ENCODE assay signal across 7 mouse cellular contexts in genomic region chr17:25221821-25222503, GRCm38 (mm10). TPM values are rescaled to one million over a fixed set of nuclear protein-coding genes. Genes with fewer than 3 reads are reported as not detected.
DNase-seq lines count a peak whose midpoint lies in the region; ATAC-seq and TF ChIP-seq lines count a peak whose summit lies in the region.

No protein-coding gene starts in this region.

- peaks cover 33% of the 10 kb centered on the region for H3K79me2 ChIP-seq in MEL (ENCODE audit: control insufficient read depth, insufficient read depth, low read length, poor library complexity)

- WGBS in embryonic facial prominence, embryonic 14.5 days, result 4% methylated on average over 12 of the region's 30 CpGs
- WGBS in hindbrain, embryonic 13.5 days, result 1% methylated on average over 25 of the region's 30 CpGs
- 5% methylated on average over 17 of the region's 30 CpGs for WGBS in spleen, adult 2 months

- TF ChIP-seq POLR2A in MEL (IDR thresholded peaks at IDR 0.05; ENCODE audit: control insufficient read depth in 1 of 2, insufficient read depth in 1 of 2, low read depth in 1 of 2, low read length in 2 of 2, poor library complexity in 1 of 2), result peak; percentile 58 to 75; a peak in 3 of 4 replicates
- TF ChIP-seq POLR2A in spleen, adult 2 months (IDR thresholded peaks at IDR 0.05; ENCODE audit: low read depth, low read length), result no peak; the same call in 1 of the 2 replicates

- peaks cover 1 to 27% of the 10 kb centered on the region in 2 experiments; a peak in 3 of 4 replicates for H3K36me3 ChIP-seq in MEL (ENCODE audit: control insufficient read depth in 1 of 2, insufficient read depth in 2 of 2, low read length in 2 of 2)
- peaks cover 46% of the 10 kb centered on the region for H3K36me3 ChIP-seq in embryonic facial prominence, embryonic 14.5 days (ENCODE audit: control insufficient read depth, insufficient read depth, low read length)
- H3K36me3 ChIP-seq in hindbrain, embryonic 13.5 days, result peaks cover 45% of the 10 kb centered on the region
- peaks cover 7% of the 10 kb centered on the region; the same call in 1 of the 2 replicates for H3K36me3 ChIP-seq in spleen, adult 2 months (ENCODE audit: control insufficient read depth, insufficient read depth, low read length)

- H3K27me3 ChIP-seq in MEL (ENCODE audit: control insufficient read depth in 1 of 2, insufficient read depth in 2 of 2, low read length in 2 of 2), result no peaks in the 10 kb centered on the region
- no peaks in the 10 kb centered on the region for H3K27me3 ChIP-seq in embryonic facial prominence, embryonic 14.5 days (replicated peaks; ENCODE audit: control insufficient read depth, insufficient read depth, low read length)
- 0 out of 2 replicates have a peak, but pooled peaks cover 4% of the 10 kb centered on the region for H3K27me3 ChIP-seq in hindbrain, embryonic 13.5 days
- no peaks in the 10 kb centered on the region for H3K27me3 ChIP-seq in spleen, adult 2 months (ENCODE audit: control insufficient read depth, insufficient read depth, low read length)

- TF ChIP-seq EP300 in MEL (IDR thresholded peaks at IDR 0.05; ENCODE audit: low read depth in 1 of 2, low read length in 2 of 2), result no peak; a peak in 1 of 4 replicates

- peak overlapping the region; percentile 75 for H3K27ac ChIP-seq in MEL (ENCODE audit: control insufficient read depth, low read depth, low read length)
- 0 out of 2 replicates have a peak overlapping the region, but pooled peaks have one; percentile 21 for H3K27ac ChIP-seq in embryonic facial prominence, embryonic 14.5 days (replicated peaks; ENCODE audit: low read depth, low read length)
- peak overlapping the region; percentile 77 for H3K27ac ChIP-seq in hindbrain, embryonic 13.5 days
- no peak overlapping the region for H3K27ac ChIP-seq in spleen, adult 2 months (ENCODE audit: insufficient read depth, low read length)

- ATAC-seq in embryonic facial prominence, embryonic 14.5 days (ENCODE audit: low read depth), result peak; percentile 91
- peak; percentile 82 for ATAC-seq in hindbrain, embryonic 13.5 days (ENCODE audit: low FRiP score)
- peak; percentile 58 for ATAC-seq in megakaryocyte progenitor cell, adult 5-6 weeks (replicated peaks; ENCODE audit: poor library complexity)

- H3K9me3 ChIP-seq in MEL (replicated peaks; ENCODE audit: insufficient read depth, low read length), result no peaks in the 10 kb centered on the region
- H3K9me3 ChIP-seq in embryonic facial prominence, embryonic 14.5 days (ENCODE audit: control insufficient read depth, low read length), result no peaks in the 10 kb centered on the region
- no peaks in the 10 kb centered on the region for H3K9me3 ChIP-seq in hindbrain, embryonic 13.5 days

- TF ChIP-seq RAD21 in MEL (IDR thresholded peaks at IDR 0.05; ENCODE audit: low read depth, low read length), result no peak

- peak; percentile 82 for DNase-seq in MEL (ENCODE audit: low read depth, low spot score)
- DNase-seq in adrenal gland, postnatal 4 days (ENCODE audit: low spot score in 2 of 2), result peak; percentile 26 to 40
- DNase-seq in embryonic facial prominence, embryonic 14.5 days (ENCODE audit: low spot score), result peak; percentile 63
- DNase-seq in left cerebral cortex, postnatal 14 days (ENCODE audit: low spot score in 2 of 2), result peak; percentile 60 to 67
- DNase-seq in spleen, adult 2 months (ENCODE audit: low read depth in 1 of 2, low spot score in 2 of 2), result peak in 1 of 2 experiments; percentile 40

- TF ChIP-seq CTCF in MEL (IDR thresholded peaks at IDR 0.05 in 2 of 3, conservative IDR thresholded peaks at IDR 0.05 in 1 of 3; ENCODE audit: control insufficient read depth in 1 of 3, insufficient read depth in 1 of 3, low read depth in 2 of 3, low read length in 3 of 3, poor library complexity in 1 of 3, severe bottlenecking in 1 of 3), result no peak
- no peak for TF ChIP-seq CTCF in spleen, adult 2 months (IDR thresholded peaks at IDR 0.05; ENCODE audit: extremely low read depth, insufficient read depth, insufficient read length, insufficient replicate concordance)

- peak overlapping the region; percentile 36 to 78 for H3K4me3 ChIP-seq in MEL (ENCODE audit: control insufficient read depth in 1 of 2, insufficient read depth in 1 of 2, low read depth in 2 of 2, low read length in 2 of 2)
- H3K4me3 ChIP-seq in embryonic facial prominence, embryonic 14.5 days (ENCODE audit: low read depth, low read length), result peak overlapping the region; percentile 39
- peak overlapping the region; percentile 43 for H3K4me3 ChIP-seq in hindbrain, embryonic 13.5 days
- peak overlapping the region; percentile 36 for H3K4me3 ChIP-seq in spleen, adult 2 months (ENCODE audit: extremely low read depth, insufficient read depth, insufficient read length)

- H3K9ac ChIP-seq in MEL (ENCODE audit: control insufficient read depth, low read depth, low read length, poor library complexity, severe bottlenecking), result peak overlapping the region; percentile 63
- peak overlapping the region; percentile 60 for H3K9ac ChIP-seq in embryonic facial prominence, embryonic 14.5 days (ENCODE audit: low read depth, low read length)
- peak overlapping the region; percentile 71 for H3K9ac ChIP-seq in hindbrain, embryonic 13.5 days

- peaks cover 7 to 42% of the 10 kb centered on the region in 2 experiments for H3K4me1 ChIP-seq in MEL (ENCODE audit: control insufficient read depth in 1 of 2, insufficient read depth in 2 of 2, low read length in 2 of 2)
- H3K4me1 ChIP-seq in embryonic facial prominence, embryonic 14.5 days (ENCODE audit: control insufficient read depth, insufficient read depth, low read length), result peaks cover 10% of the 10 kb centered on the region
- H3K4me1 ChIP-seq in hindbrain, embryonic 13.5 days (replicated peaks), result peaks cover 18% of the 10 kb centered on the region
- H3K4me1 ChIP-seq in spleen, adult 2 months (ENCODE audit: control insufficient read depth, insufficient read depth, insufficient read length), result peaks cover 34% of the 10 kb centered on the region

- H3K4me2 ChIP-seq in embryonic facial prominence, embryonic 14.5 days (ENCODE audit: low read depth, low read length), result peak overlapping the region; percentile 78
- H3K4me2 ChIP-seq in hindbrain, embryonic 13.5 days, result peak overlapping the region; percentile 66

- intact Hi-C loops in left cerebral cortex, postnatal 14 days (cut with DNase I), result no loop called here

RNA-seq across cellular contexts. Expression of gene Gnptg, which starts 18.0 kb away (rescaled TPM):
- total RNA-seq in MEL (2012; rRNA removed), result 7.7 and 8.7 TPM in 2 replicates
- 10 to 100 TPM in 1 of 2 experiments, not detected in 1; 10.8 TPM for polyA plus RNA-seq in MEL (2012; ENCODE audit: insufficient read depth in 1 of 2, insufficient read length in 2 of 2, low read depth in 1 of 2, low replicate concordance in 2 of 2, missing spikeins in 1 of 2)
- 10 to 100 TPM; 39.0 to 40.6 TPM for total RNA-seq in adrenal gland, postnatal 4 days (2021)
- polyA plus RNA-seq in embryonic facial prominence, embryonic 14.5 days (2014; fragmentation: Nextera tagmentation; extraction: Ambion mirVana), result 32.4 and 34.9 TPM in 2 replicates
- polyA plus RNA-seq in hindbrain, embryonic 13.5 days (2015; fragmentation: Nextera tagmentation; extraction: Ambion mirVana), result 91.6 and 94.0 TPM in 2 replicates
- total RNA-seq in left cerebral cortex, postnatal 14 days (2021), result 10 to 100 TPM; 72.2 to 73.5 TPM
- 24.3 and 24.4 TPM in 2 replicates for total RNA-seq in megakaryocyte progenitor cell, adult 5-6 weeks (2015)
- 17.2 and 20.8 TPM in 2 replicates for total RNA-seq in megakaryocyte progenitor cell, adult 5-6 weeks (2017)
- 22.4 and 25.6 TPM in 2 replicates for polyA plus RNA-seq in spleen, adult 2 months (2012; rRNA removed)

RNA-seq across cellular contexts. Expression of gene Tsr3, which starts 18.0 kb away (rescaled TPM):
- total RNA-seq in MEL (2012; rRNA removed), result 35.2 and 37.4 TPM in 2 replicates
- polyA plus RNA-seq in MEL (2012; ENCODE audit: insufficient read depth in 1 of 2, insufficient read length in 2 of 2, low read depth in 1 of 2, low replicate concordance in 2 of 2, missing spikeins in 1 of 2), result 10 to 100 TPM in 1 of 2 experiments, not detected in 1; 50.5 TPM
- 10 to 100 TPM; 35.6 to 36.5 TPM for total RNA-seq in adrenal gland, postnatal 4 days (2021)
- polyA plus RNA-seq in embryonic facial prominence, embryonic 14.5 days (2014; fragmentation: Nextera tagmentation; extraction: Ambion mirVana), result 39.1 and 48.7 TPM in 2 replicates
- polyA plus RNA-seq in hindbrain, embryonic 13.5 days (2015; fragmentation: Nextera tagmentation; extraction: Ambion mirVana), result 59.6 and 62.9 TPM in 2 replicates
- total RNA-seq in left cerebral cortex, postnatal 14 days (2021), result 10 to 100 TPM; 25.0 to 27.2 TPM
- 14.9 and 15.2 TPM in 2 replicates for total RNA-seq in megakaryocyte progenitor cell, adult 5-6 weeks (2015)
- total RNA-seq in megakaryocyte progenitor cell, adult 5-6 weeks (2017), result 28.1 and 30.7 TPM in 2 replicates
- 13.1 and 15.7 TPM in 2 replicates for polyA plus RNA-seq in spleen, adult 2 months (2012; rRNA removed)

RNA-seq across cellular contexts. Expression of gene Unkl, which starts 33.8 kb away (rescaled TPM):
- total RNA-seq in MEL (2012; rRNA removed), result 16.6 and 18.0 TPM in 2 replicates
- 10 to 100 TPM in 1 of 2 experiments, not detected in 1; 42.4 TPM for polyA plus RNA-seq in MEL (2012; ENCODE audit: insufficient read depth in 1 of 2, insufficient read length in 2 of 2, low read depth in 1 of 2, low replicate concordance in 2 of 2, missing spikeins in 1 of 2)
- 10 to 100 TPM; 20.8 to 21.6 TPM for total RNA-seq in adrenal gland, postnatal 4 days (2021)
- 5.6 and 5.8 TPM in 2 replicates for polyA plus RNA-seq in embryonic facial prominence, embryonic 14.5 days (2014; fragmentation: Nextera tagmentation; extraction: Ambion mirVana)
- polyA plus RNA-seq in hindbrain, embryonic 13.5 days (2015; fragmentation: Nextera tagmentation; extraction: Ambion mirVana), result 11.3 and 11.9 TPM in 2 replicates
- 10 to 100 TPM; 33.4 to 38.6 TPM for total RNA-seq in left cerebral cortex, postnatal 14 days (2021)
- total RNA-seq in megakaryocyte progenitor cell, adult 5-6 weeks (2015), result 6.1 and 6.2 TPM in 2 replicates
- total RNA-seq in megakaryocyte progenitor cell, adult 5-6 weeks (2017), result 7.7 and 8.2 TPM in 2 replicates
- 30.4 and 32.0 TPM in 2 replicates for polyA plus RNA-seq in spleen, adult 2 months (2012; rRNA removed)

RNA-seq across cellular contexts. Expression of gene Baiap3, which starts 34.2 kb away (rescaled TPM):
- 0.08 and 0.13 TPM in 2 replicates for total RNA-seq in MEL (2012; rRNA removed)
- polyA plus RNA-seq in MEL (2012; ENCODE audit: insufficient read depth in 1 of 2, insufficient read length in 2 of 2, low read depth in 1 of 2, low replicate concordance in 2 of 2, missing spikeins in 1 of 2), result under 1 TPM in 1 of 2 experiments, not detected in 1; 0.14 TPM
- 10 to 100 TPM; 24.4 to 30.7 TPM for total RNA-seq in adrenal gland, postnatal 4 days (2021)
- 0.42 and 1.1 TPM in 2 replicates for polyA plus RNA-seq in embryonic facial prominence, embryonic 14.5 days (2014; fragmentation: Nextera tagmentation; extraction: Ambion mirVana)
- polyA plus RNA-seq in hindbrain, embryonic 13.5 days (2015; fragmentation: Nextera tagmentation; extraction: Ambion mirVana), result 6.4 and 6.5 TPM in 2 replicates
- 10 to 100 TPM; 15.2 to 23.8 TPM for total RNA-seq in left cerebral cortex, postnatal 14 days (2021)
- total RNA-seq in megakaryocyte progenitor cell, adult 5-6 weeks (2015), result 1.2 and 3.8 TPM in 2 replicates
- 3.7 and 6.1 TPM in 2 replicates for total RNA-seq in megakaryocyte progenitor cell, adult 5-6 weeks (2017)
- polyA plus RNA-seq in spleen, adult 2 months (2012; rRNA removed), result 23.1 and 23.8 TPM in 2 replicates

RNA-seq across cellular contexts. Expression of gene BC003965, which starts 37.6 kb away (rescaled TPM):
- total RNA-seq in MEL (2012; rRNA removed), result 19.8 and 22.0 TPM in 2 replicates
- polyA plus RNA-seq in MEL (2012; ENCODE audit: insufficient read depth in 1 of 2, insufficient read length in 2 of 2, low read depth in 1 of 2, low replicate concordance in 2 of 2, missing spikeins in 1 of 2), result 10 to 100 TPM in 1 of 2 experiments, not detected in 1; 29.2 TPM
- total RNA-seq in adrenal gland, postnatal 4 days (2021), result 10 to 100 TPM; 17.7 to 18.3 TPM
- 28.1 and 29.2 TPM in 2 replicates for polyA plus RNA-seq in embryonic facial prominence, embryonic 14.5 days (2014; fragmentation: Nextera tagmentation; extraction: Ambion mirVana)
- 33.1 and 35.0 TPM in 2 replicates for polyA plus RNA-seq in hindbrain, embryonic 13.5 days (2015; fragmentation: Nextera tagmentation; extraction: Ambion mirVana)
- total RNA-seq in left cerebral cortex, postnatal 14 days (2021), result 10 to 100 TPM; 18.4 to 20.0 TPM
- total RNA-seq in megakaryocyte progenitor cell, adult 5-6 weeks (2015), result 16.6 and 20.3 TPM in 2 replicates
- total RNA-seq in megakaryocyte progenitor cell, adult 5-6 weeks (2017), result 7.0 and 11.5 TPM in 2 replicates
- 9.1 and 10.0 TPM in 2 replicates for polyA plus RNA-seq in spleen, adult 2 months (2012; rRNA removed)
